Mouse (Mus musculus) left cerebral cortex, adult 8-10 months (tissue): ENCODE results near the gene Mroh2b. TPM values are rescaled to one million over a fixed set of nuclear protein-coding genes. Genes with fewer than 3 reads are reported as not detected.

Source experiments
- DNase-seq, 2 experiments: peaks; one replicate each; pipeline ENCODE4 v3.0.0; 2022; ENCODE audit warnings: low spot score in 2 of 2
- total RNA-seq, 4 experiments: library from RNA; stranded (reverse); gene quantifications; 2 replicates each; pipeline ENCODE4 v1.2.4; 2022

Mroh2b gene
- not detected for total RNA-seq

- DNase-seq = no peak
These were observed at the start of gene Mroh2b for GRCm38 (mm10) chr15:4898437-4898836. TSS of gene Mroh2b (plus strand) at chr15:4898737.

- no peak for DNase-seq
These were observed 48.5 kb upstream of the Mroh2b start for GRCm38 (mm10) chr15:4850015-4850414.

- no peak for DNase-seq
These were observed 3.6 kb upstream of the Mroh2b start for GRCm38 (mm10) chr15:4894962-4895361.

- DNase-seq = no peak
These were observed 36.2 kb downstream of the Mroh2b start for GRCm38 (mm10) chr15:4934731-4935130.

GRCm38 (mm10) chr15:4973355-4973754 is 74.8 kb downstream of the Mroh2b start:
- no peak for DNase-seq

GRCm38 (mm10) chr15:5002903-5003302 is 104.4 kb downstream of the Mroh2b start:
- DNase-seq = peak in 1 of 2 experiments; percentile 11

GRCm38 (mm10) chr15:5003503-5004196 is 105.1 kb downstream of the Mroh2b start:
- peak in 1 of 2 experiments; percentile 17 for DNase-seq

GRCm38 (mm10) chr15:5009644-5010107 is 111.1 kb downstream of the Mroh2b start:
- DNase-seq = no peak

Other genes with a start within 250 kb of the Mroh2b start
- gene C6, start 171.6 kb upstream of the Mroh2b start, total RNA-seq = not detected
- 1 to 10 TPM in 3 of 4 experiments, under 1 TPM in 1; 0.95 to 1.2 (median 1.1) TPM for gene C7, start 165.0 kb downstream of the Mroh2b start, total RNA-seq
- 1 to 10 TPM; 2.2 to 3.0 (median 2.8) TPM for gene Card6, start 209.8 kb downstream of the Mroh2b start, total RNA-seq
- gene Rpl37, start 217.9 kb downstream of the Mroh2b start, total RNA-seq = 100 to 1,000 TPM; 292 to 338 (median 307) TPM
- 10 to 100 TPM; 23.2 to 24.7 (median 24.2) TPM for gene Prkaa1, start 245.1 kb downstream of the Mroh2b start, total RNA-seq